Mouse (Mus musculus) ovary, postnatal 14 days (tissue): Measurements from ENCODE around the gene Bicc1.
A peak's percentile ranks its signal among the peaks of the same experiment; 100 is the strongest.

ENCODE experiments used
- DNase-seq: peaks from one replicate; pipeline ENCODE4 v3.0.0; 2022; ENCODE audit warnings: low spot score

The Bicc1 gene

GRCm38 (mm10) chr10:71120769-71121165, 38.7 kb downstream of the Bicc1 start:
- DNase-seq, result no peak

- DNase-seq, result no peak
These were observed 39.3 kb downstream of the Bicc1 start for GRCm38 (mm10) chr10:71120121-71120768.

- no peak for DNase-seq
These were observed 40.2 kb downstream of the Bicc1 start for GRCm38 (mm10) chr10:71119120-71119847.

- no peak for DNase-seq
These were observed 41.7 kb downstream of the Bicc1 start for GRCm38 (mm10) chr10:71117766-71118165.

GRCm38 (mm10) chr10:71114260-71114920, 45.1 kb downstream of the Bicc1 start:
- DNase-seq, result no peak

GRCm38 (mm10) chr10:71106491-71107205, 52.9 kb downstream of the Bicc1 start:
- no peak for DNase-seq

GRCm38 (mm10) chr10:71104791-71105190, 54.7 kb downstream of the Bicc1 start:
- DNase-seq, result no peak

GRCm38 (mm10) chr10:71100815-71101499, 58.5 kb downstream of the Bicc1 start:
- no peak for DNase-seq

GRCm38 (mm10) chr10:71094707-71095254, 64.7 kb downstream of the Bicc1 start:
- DNase-seq, result no peak

- no peak for DNase-seq
These were observed 66.2 kb downstream of the Bicc1 start for GRCm38 (mm10) chr10:71093312-71093711.

- DNase-seq, result no peak
These were observed 72.2 kb downstream of the Bicc1 start for GRCm38 (mm10) chr10:71087359-71087716.

GRCm38 (mm10) chr10:71086571-71087358, 72.7 kb downstream of the Bicc1 start:
- no peak for DNase-seq

GRCm38 (mm10) chr10:71082986-71083385, 76.5 kb downstream of the Bicc1 start:
- DNase-seq, result no peak

GRCm38 (mm10) chr10:71078856-71079255, 80.6 kb downstream of the Bicc1 start:
- DNase-seq, result no peak

GRCm38 (mm10) chr10:71065009-71065408, 94.5 kb downstream of the Bicc1 start:
- DNase-seq, result no peak

GRCm38 (mm10) chr10:71064576-71064975, 94.9 kb downstream of the Bicc1 start:
- no peak for DNase-seq

- no peak for DNase-seq
These were observed 97.3 kb downstream of the Bicc1 start for GRCm38 (mm10) chr10:71062151-71062550.

GRCm38 (mm10) chr10:71060269-71060668, 99.2 kb downstream of the Bicc1 start:
- DNase-seq, result no peak

GRCm38 (mm10) chr10:71058616-71059247, 100.8 kb downstream of the Bicc1 start:
- DNase-seq, result peak; percentile 45

GRCm38 (mm10) chr10:71058070-71058469, 101.4 kb downstream of the Bicc1 start:
- DNase-seq, result no peak
